Mouse (Mus musculus) ES-CJ7 (cell line): ENCODE measurements around the gene Gm10577.

ENCODE experiments used
- DNase-seq: peaks from one replicate; pipeline ENCODE4 v3.0.0; 2011; ENCODE audit warnings: low read depth, low spot score

Gene Gm10577

DNA sequence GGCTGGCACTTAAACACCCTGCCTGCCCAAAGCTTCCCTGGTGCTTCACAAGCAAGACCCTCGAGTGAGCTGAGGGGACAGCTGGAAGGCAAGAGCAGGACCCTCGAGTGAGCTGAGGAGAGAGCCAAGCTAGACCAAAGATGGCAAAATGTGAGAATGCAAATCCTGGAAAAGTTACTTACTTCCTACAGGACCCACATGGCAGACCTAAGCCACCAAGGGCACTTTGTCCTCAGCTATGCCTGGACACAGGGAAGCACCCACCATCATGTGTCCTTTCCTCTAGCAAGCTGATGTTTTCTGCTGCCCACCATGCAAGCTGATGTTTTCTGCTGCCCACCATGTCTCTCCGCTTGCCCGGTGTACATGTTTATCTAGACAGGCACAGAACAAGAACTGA lies at the start of gene Gm10577:
Gene Gm10577 (minus strand): TSS at position 101 of the 400 bp plus-strand sequence.
- DNase-seq, result no peak

DNA sequence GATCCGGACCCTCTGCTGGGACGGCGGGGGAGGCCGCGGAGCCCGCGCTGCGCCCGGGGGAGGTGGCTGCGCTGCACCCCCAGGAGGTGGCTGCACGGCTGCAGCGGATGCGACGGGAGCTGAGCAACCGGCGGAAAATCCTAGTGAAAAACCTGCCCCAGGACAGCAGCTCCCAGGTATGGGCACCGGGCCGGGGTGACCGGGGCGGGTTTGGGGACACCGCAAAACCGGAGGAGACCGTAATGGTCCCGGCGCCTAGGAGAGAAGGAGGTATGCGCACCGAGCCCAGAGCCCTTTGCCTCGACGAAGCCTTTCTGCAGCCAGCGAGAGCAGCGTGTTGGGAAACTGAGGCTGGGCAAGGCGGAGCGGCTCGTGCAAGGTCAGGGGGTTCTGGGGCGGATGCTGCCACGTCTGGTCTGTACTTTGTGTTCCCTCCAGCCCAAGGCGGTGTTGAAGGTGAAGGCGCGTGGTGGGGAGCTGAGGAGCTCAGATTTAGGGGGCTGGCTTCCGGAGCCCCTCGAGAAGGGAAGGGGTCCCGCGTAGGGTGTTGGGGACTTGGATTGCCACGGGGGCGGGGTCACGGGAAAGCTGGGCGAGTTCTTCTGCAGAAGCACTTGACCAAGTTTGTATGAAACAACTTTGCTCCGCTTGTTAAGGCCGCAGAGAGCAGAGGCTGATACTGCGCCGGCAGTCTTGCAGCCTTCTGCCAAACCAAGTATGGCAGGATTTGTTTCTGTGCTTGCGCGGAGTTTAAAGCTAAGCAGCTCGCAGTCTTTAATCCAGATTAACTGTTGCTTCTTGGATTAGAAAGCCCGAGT lies 48.9 kb upstream of the Gm10577 start:
- peak; percentile 45 for DNase-seq

DNA sequence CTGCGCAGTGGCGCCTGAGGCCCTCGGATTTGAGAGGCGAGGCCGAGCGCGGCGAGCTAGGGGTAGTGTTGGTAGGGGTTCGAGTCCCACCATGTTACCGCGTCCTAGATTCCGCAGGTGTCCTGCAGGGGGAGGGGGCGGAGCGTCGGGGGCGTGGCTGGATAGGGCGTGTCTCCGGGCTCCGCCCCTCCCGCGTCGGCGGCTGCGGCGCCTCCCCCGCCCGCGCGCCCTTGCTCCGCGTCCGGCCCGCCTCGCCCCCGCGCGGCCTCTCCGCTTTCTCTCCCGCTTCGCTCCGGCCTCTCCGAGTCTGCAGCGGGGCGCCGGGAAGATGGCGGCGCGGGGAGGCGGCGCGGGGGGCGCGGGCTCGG lies 48.3 kb upstream of the Gm10577 start, which contains the start of gene Raver2:
Gene Raver2 (plus strand): TSS at position 198 of the 368 bp plus-strand sequence.
- DNase-seq, result peak; percentile 72

DNA sequence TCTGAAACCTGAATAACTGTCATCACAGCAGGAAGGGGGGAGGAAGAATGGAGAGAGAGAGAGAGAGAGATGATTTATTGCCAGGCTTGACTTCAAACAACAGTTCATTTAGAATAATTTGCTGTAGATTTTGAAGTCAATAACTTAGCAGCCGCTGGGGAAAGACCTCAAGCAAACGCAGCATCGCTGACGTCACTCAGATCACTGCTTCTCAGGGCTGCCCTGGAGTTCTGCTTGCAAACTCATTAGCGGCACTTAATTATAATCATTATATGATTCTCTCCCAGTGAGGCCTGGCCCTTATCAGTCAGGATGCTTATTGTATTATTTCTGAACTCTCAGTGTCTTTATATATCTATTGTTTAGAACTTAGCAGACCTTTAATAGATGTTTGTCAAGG lies 45.9 kb upstream of the Gm10577 start:
- DNase-seq, result no peak

DNA sequence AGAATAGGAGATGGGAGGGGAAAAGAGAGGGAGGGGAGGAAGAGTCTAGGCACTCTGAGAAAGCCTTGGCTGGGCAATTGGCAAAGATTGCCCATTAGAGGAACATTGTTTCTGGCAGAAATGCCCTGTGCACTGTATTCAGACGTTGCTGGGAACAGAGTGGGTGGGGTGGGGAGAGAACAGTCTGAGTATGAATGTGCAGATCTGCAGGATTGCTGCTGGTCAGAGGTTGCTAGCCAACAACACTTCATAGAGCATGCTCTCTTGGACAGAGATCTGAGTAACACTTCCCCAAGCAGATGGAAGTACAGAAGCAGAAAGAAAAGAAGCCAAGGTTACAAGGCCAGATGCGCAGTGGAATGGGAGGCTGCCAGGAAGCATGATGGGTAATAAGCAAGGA lies 41.6 kb upstream of the Gm10577 start:
- DNase-seq, result no peak

DNA sequence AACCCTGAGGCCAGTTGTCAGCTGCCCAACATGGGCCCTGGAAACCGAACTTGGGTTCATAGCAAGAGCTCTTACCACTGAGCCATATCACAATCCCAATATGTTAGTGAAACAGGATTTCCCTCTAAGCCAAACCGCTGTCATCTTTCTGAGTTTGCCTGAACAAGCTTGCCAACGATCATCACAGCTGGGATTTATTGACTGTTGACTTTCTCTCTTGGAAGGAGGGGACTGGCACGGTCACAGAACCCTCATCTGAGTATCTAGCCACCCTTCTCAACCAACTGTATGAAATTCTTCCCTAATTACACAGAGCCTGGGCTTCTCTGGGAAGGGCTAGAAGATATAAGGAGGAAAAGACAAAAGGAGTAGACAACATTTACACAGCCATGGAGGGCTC lies 26.1 kb upstream of the Gm10577 start:
- DNase-seq, result no peak

DNA sequence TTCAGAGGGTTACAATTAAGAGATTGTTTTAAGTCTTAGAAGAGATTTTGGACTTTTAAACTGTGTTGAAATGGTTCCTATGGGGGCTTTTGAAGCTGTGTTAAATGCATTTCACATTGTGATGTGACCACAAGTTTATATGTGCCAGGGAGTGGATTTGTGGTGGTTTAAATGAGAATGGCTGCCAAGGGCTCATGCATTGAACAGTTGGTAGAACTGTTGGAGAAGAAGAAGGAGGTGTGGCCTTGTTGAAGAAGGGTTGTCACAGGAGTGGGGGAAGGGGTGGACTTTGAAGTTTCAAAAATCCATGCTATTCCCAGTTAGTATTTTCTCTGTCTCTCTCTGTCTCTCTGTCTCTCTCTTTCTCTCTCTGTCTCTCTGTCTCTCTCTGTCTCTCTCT lies 23.7 kb upstream of the Gm10577 start:
- DNase-seq, result no peak

DNA sequence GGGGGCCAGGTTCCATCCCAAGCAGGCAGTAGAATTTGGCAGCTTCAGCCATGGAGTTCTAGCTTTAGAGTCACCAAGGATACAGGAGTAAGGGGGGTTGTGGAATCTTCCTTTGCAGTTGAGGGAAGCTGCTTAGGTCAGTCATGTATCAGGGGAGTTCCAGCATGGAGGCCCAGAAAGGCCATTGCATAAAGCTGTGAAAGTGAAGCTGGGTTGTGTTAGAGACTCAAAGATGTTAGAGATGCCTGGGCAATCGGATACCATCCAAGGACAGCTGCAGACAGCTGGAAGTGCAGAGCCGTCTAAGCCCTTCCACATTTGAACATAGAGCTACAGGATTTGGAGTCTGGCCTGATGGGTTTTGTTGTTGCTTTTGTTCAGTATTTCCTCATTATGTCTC lies 23.2 kb upstream of the Gm10577 start:
- DNase-seq, result no peak

DNA sequence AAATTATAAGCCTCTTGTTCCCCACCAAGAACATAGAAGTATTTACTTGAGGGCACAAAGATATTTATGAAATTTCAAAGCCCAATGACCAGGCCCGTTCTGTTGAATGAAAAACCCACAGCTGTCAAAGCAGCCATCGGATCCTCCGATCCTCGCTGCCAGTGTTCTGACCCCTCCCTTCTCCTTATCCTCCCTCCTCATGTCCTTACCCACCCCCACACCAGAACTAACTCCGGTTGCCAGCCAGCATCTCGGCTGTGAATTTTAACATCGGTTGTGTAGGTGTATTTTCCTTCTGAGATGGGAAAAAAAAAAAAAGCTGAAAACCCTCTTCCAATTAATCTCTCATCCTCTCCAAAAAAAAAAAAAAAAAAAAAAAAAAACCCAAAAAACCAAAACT lies 16.7 kb upstream of the Gm10577 start:
- DNase-seq, result no peak

DNA sequence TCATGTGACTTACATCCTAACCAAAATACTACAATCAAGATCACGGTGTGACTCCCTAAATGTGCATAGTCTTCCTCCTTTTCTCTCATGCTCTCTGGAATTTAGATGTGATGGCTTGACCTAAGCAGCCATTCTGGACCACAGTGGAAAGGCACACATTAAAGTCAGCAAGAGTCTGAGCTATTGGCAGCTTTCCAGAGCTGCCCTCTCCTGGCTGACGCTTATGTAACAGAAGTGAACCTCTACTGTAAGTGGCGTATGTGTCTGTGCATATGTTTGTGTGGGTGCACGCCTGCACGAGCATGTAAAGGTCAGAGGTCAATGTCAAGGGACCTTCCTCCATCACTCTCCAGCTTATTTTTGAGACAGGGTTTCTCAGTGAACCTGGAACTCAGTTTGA lies 14.6 kb upstream of the Gm10577 start:
- DNase-seq, result no peak

DNA sequence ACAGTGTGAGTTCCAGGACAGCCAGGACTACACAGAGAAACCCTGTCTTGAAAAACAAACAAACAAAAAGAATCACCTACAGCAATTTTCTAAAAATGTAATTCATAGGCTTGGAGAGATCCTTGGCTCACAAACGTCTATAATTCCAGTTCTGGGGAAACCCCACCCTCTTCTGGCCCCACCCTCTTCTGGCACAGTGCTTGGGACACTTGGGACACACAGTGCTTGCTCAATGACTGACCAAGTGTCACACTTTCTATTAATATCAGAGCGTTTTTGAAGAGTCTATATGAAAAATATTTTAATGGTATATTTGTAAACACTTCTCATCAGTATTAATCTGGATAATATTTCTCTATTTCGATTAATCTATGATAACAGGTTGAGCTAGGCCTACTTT lies 12.6 kb upstream of the Gm10577 start:
- no peak for DNase-seq

DNA sequence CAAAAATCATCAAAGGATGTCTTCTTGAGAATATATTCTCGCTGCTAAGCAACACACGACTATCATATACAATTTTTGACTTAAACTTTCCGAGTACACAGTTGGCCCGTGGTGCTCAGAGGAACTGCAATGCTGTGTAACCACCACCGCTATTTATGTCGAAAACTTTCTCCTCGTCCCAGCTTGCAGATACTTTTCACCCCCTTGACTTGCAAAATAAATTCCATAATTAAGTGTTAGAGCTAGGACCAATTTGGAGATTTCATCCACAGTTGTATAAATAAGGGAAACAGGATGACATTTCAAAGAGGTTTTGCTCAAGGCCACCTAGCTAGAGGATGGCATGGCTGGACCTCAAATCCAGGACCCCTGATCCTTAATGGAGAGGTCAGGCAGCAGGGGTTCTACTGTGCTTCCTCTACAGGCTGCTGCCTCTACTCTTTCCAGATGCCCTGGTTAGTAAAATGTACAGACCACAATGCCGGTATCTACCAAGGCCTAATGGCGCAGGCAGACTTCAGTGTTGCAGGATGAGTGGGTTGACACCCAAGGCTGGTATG lies 7.4 kb upstream of the Gm10577 start:
- no peak for DNase-seq

DNA sequence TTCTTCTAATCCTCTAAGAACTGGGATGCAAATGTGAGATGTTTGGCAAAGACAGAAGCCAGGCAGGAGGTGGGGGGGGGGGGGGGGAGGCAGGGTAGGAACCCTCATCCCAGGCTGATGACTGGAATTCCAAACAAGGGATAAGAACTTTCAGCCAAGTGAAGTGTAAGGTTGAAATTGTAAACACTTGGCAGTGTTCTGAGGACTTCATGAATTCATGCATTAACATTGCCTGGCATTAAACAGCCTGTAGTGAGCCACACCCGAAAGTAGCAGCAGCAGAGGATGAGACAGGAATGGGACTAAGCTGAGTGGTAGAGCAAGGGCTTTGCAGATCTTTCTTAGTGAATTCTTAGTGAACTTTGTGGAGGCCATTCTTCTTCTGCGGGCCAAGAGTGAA lies 6.5 kb upstream of the Gm10577 start:
- DNase-seq, result no peak

DNA sequence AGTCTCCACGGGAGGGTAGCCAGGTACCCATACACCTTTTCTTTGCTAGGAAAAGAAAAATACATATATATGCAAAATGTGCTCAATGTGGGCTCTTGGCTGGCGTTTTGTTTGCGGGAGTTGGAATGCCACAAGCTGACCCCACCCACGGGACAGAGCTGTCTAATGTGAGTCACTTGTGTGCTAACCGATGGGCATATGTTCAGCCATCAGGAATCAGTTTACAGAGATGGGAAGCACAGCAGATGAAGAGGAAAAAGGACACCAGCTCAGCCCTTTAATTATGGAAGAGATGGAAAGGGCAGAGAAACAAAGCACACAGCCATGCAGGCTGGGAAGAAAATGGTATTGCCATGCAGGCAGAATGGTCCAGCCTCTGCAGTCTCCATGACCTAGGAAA lies 6.1 kb upstream of the Gm10577 start:
- DNase-seq, result no peak

DNA sequence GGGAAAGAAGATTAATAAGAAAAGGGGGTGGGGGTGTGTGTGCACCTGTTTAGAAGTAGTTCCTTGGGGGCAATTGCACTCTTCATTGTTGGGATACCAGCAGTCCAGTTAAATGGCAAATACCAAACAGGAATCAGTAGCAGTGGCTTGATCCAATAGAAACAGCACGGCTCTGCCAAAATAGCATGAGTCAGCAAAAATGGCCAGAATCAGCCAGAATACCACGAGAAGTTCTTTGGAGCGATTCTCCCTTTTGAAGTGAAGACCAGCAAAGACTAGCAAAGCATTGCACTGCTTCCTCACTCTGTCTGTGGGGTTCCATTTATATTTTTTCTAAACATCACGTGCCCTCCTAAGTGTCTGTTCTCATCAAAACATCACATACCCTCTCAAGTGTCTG lies 2.7 kb downstream of the Gm10577 start:
- DNase-seq, result no peak

DNA sequence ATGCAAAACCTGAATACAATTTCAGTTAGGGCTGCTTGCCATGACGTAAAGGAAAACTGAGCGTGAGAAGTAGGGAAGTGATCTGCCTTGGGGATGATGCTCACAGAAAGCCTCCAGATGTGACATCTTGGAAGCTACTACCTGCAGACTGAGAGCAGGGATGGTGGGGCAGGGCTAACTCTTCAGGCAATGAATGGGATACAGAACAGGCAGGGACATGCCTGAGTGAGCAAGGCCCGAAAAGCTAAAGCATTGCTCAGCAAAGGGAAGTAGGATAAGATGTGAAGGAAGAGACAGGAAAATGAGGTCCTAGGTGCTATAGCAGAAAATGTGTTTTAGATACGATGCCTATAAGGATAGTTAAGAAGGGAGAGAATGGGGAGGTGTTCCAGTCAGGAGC lies 11.4 kb downstream of the Gm10577 start:
- no peak for DNase-seq

DNA sequence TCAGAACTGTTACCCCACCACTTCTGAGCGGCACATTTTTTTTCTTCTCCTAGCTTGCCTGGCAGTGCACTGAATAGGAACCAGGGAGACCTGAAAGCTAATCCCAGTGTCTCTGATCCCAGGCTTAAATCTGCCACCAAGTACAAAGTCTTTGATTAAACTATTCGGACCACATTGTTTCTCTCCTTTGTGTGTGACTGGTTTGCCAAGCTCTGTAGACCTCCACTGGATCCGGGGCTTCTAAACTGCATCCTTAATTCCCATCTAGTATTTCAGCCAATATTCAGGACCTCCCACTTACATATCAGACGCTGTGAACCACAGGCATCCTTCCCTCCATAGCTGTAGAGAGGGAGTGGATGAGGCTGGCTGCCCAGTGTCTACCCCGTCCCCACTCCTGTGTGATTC lies 12.1 kb downstream of the Gm10577 start:
- DNase-seq, result no peak

DNA sequence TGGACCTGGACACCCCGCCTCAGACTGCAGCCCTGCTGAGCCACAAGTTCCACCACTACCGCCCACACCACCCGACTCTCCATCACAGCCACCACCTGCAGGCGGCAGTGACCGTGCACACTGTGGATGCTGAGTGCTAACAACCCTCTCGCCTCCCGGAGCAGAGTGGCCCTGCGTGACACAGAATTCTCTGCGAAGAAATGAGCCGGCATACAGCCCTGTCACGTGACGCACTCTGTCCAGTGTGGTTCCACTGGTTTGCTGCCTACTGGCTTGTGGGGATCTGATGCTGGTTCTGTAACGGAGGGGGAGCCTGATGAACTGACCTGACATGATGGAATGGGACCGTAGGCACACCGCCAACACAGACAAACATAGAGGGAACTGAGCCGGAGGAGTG lies 17.5 kb downstream of the Gm10577 start:
- peak; percentile 15 for DNase-seq

DNA sequence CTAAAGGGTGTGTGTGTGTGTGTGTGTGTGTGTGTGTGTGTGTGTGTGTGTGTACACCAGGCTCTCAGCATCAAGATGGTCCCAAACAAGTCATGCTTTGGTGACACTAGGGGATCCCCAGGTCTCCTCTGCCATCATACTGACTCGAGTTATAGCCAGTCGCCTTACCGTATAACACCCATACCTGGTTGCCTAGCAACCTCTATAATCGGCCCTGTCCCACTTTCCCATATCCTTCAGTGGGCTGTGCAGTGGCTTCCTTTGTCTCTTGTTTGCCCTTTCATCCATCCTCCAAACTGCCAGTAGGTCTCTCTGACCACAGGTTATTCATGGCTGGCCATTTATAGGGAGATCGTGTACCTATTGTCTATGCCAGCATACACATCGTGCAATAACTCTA lies 19.4 kb downstream of the Gm10577 start:
- DNase-seq, result no peak

DNA sequence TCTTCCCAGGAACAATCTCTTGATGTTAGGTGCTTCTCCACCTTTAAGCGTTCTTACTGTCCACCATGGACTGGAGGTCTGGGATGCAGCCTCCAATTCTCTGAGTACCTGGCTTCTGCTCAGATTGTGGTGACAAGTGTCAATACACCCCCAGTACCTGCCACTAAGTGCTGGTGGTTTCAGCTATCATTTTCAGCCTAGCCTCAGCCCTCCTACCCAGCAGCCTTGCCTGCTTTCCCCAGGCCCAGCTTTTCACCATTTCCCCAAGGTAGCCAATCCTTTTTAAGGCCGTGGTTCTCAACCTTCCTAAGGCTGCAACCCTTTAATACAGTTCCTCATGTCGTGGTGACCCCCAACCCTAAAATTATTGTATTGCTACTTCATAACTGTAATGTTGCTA lies 19.9 kb downstream of the Gm10577 start:
- no peak for DNase-seq

DNA sequence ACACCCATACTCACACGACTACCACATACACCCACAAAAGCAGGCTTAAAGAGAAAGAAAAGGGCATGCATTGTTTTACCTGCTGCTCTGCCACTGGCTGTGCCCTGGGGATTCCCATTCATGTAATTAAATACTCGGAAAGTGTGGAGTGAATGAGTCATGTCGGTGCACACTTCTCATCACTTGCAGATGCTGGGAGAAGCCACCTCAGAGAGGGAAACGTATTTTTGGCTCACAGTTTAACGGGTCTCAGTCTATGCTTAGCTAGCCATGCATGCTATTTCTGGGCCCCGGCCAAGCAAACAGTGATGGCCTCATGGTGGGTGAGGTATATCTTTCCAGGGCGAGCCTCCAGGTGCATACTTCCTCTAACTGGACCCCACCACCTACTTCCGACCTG lies 21.6 kb downstream of the Gm10577 start:
- no peak for DNase-seq

DNA sequence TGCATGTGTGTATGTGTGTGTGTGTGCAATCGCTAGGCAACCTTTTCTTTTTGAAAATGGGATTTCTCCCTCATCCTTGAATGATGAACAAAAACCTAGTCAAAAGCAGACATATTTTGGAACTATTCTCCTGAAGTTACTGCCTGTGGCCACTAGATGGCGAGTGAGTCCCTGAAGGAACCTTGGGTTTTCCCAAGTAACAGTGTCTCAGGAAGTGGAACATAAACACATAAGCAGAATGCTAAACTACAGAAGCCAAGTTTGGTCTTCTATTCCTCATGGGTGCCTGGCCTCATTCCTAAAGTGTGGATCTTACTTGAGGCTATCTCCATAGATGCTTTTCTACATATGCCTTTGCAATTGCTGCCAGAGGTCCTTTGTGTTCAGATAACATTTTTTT lies 22.4 kb downstream of the Gm10577 start:
- peak; percentile 27 for DNase-seq

DNA sequence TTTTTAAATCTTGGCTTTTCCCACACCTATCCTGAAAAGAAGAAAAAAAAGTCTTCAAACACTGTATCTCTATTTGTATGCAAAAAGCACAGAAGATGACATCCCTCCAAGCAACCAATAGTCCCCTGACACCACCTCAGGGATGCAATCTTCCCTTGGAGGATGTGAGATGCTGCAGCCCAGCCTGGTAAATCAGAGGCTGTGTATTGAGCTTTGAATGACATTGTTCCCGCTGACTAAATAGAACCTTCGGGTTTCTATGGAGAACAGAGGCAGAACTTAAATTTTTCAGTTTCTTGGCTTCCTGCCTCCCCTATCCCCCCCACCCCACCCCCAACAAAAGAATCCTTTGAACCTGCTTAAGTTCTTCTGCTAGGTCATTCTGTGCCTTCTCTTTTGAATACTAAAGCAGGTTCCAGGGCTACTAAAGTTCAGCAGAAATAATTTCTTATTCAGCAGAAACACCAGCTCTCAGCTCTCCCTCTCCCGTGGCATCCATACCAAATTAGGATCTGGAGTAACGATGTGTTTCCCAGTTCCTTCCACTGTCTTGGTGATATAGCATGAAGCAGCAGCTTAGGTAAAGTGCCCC lies 24.3 kb downstream of the Gm10577 start:
- no peak for DNase-seq
